Mouse (Mus musculus) embryonic stem cell, embryonic (primary cell): ENCODE results near the gene Mgst3.

Experiments
- CTCF ChIA-PET, 4 experiments: fragments of 300-600 bp in 2 of 4; fragments of 350-600 bp in 2 of 4; sonication (Branson Sonifier 250); formaldehyde crosslinking; loops; one replicate each; lab custom pipeline; 2022; ENCODE audit warnings: inconsistent platforms in 2 of 4; lab: Charles Lee
- POLR2A ChIA-PET, 4 experiments: fragments of 300-600 bp in 2 of 4; fragments of 350-600 bp in 2 of 4; sonication (Branson Sonifier 250); formaldehyde crosslinking; loops; one replicate each; lab custom pipeline; 2022; ENCODE audit warnings: antibody characterized with exemption in 4 of 4, inconsistent platforms in 1 of 4; lab: Charles Lee

Mgst3 gene

DNA sequence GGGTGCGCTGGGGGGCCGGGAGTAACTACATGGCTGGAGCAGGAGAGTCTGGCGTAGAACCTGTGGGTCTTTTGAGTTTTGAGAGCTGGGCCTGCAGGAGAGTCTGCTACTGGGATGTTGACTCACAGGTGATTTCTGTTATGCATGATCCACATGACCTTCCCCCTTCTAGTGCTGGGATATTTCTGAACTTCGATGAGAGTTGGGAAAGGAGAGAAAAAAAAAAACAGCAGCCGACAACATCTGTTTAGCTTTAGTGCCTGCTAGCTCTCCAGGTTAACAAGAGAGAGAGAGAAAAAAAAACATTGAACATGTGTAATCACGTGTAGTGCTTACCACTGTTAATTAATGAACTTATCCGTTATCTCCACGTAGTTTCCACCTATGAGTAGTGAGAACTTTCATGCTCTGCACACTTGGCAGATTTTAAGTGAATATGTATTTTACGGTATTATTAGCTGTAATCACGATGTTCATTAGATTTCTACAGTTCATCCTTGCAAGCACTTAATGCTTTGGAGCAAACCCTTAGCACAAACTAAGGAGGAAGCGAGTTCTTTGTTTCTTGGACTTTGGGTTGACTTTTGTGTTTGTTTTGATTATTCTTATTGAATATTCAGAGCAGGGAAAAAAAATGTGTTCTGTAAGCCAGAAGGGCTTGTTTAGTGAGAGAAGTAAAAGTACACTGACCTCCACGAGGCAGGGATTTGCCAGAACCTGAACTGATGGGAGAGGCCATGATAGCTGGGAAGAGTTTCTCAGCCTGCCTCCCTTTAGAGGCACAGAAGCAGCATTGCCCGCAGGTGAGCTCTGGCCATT, 42.8 kb downstream of the Mgst3 start:
- POLR2A ChIA-PET = interaction anchor here (0.6 to 4.4 kb wide), 41 partner anchors 8 to 1738 kb away, joined by 3 to 53 read pairs (median 5); partner anchors contain the start of gene Mgst3 (in 3 of the 4)
- CTCF ChIA-PET = interaction anchor here (0.5 to 2.6 kb wide), 14 partner anchors 11 to 319 kb away, joined by 3 to 13 read pairs (median 4); partner anchors contain the start of gene Mgst3 (in 1 of the 4)

GRCm38 (mm10) chr1:167349815-167350596, 43.6 kb downstream of the Mgst3 start, which contains the start of gene Aldh9a1:
Gene Aldh9a1, plus strand, starts transcription at chr1:167349991.
- POLR2A ChIA-PET = interaction anchor here (0.6 to 4.4 kb wide), 61 partner anchors 9 to 538 kb away, joined by 3 to 53 read pairs (median 4); partner anchors contain the start of gene Mgst3 (in 3 of the 4)

DNA sequence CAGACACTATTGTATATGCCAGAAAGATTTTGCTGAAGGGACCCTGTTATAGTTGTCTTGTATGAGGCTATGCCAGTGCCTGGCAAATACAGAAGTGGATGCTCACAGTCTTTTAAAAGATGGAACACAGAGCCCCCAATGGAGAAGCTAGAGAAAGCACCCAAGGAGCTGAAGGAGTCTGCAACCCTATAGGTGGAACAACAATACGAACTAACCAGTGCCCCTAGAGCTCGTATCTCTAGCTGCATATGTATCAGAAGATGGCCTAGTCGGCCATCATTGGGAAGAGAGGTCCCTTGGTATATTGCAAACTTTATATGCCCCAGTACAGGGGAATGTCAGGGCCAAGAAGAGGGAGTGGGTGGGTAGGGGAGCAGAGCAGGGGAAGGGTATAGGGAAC, 44.4 kb downstream of the Mgst3 start:
- ChIA-PET CTCF (interaction anchor here (0.6 to 2.6 kb wide), 22 partner anchors 9 to 321 kb away, joined by 3 to 13 read pairs (median 4); partner anchors contain the start of gene Mgst3 (in 2 of the 4)), POLR2A (interaction anchor here in 3 of 4 experiments (0.6 to 4.4 kb wide), 46 partner anchors 8 to 205 kb away, joined by 3 to 53 read pairs (median 6); partner anchors contain the start of genes Mgst3 (in 3 of the 3) and Uck2 (in 1 of the 3))

More at GRCm38 (mm10) chr1:167349815-167350596, 43.6 kb downstream of the Mgst3 start, which contains the start of gene Aldh9a1:
- CTCF ChIA-PET = interaction anchor here (0.5 to 2.6 kb wide), 23 partner anchors 10 to 320 kb away, joined by 3 to 13 read pairs (median 4); partner anchors contain the start of gene Mgst3 (in 2 of the 4)

DNA sequence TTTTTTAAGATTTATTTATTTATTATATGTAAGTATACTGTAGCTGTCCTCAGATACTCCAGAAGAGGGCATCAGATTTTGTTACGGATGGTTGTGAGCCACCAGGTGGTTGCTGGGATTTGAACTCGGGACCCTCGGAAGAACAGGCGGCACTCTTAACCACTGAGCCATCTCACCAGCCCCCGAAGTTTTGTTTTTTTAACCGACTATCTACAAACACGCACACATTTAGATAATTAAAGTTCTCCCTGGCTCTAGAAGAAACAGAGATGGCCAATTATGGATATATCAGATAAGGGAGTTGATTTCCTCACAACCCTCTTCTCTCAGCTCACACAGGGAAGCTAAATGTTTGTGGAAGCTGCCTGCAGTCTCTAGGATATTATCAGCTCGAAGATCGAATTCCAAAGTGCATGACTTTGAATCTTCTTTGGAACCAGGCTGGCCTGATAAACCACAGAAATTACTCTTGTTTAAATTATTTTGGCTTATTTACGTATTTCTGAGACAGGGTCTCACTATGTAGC, 47.6 kb downstream of the Mgst3 start:
- CTCF ChIA-PET = interaction anchor here in 1 of 4 experiments (3.0 kb wide), 1 partner anchor 9 kb away, joined by 10 read pairs; no protein-coding TSS in a partner anchor

DNA sequence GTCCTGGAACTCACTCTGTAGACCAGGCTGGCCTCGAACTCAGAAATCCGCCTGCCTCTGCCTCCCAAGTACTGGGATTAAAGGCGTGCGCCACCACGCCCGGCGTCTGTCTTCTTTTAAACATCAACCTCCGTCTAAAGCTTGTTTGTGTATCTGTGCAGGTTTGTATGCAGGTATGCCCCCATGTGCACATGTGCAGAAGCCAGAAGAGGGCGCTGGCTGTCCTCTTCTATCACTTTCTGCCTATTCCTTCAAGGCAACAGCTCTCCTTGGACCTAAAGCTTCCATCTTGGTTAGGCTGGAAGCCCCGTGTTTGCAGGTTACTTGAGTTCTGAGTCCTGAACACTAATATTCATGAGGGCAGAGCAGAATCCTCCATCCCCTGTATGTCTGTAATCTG, 50.8 kb downstream of the Mgst3 start:
- POLR2A ChIA-PET = interaction anchor here in 2 of 4 experiments (0.6 to 5.0 kb wide), 6 partner anchors 8 to 73 kb away, joined by 3 to 53 read pairs (median 5); partner anchors contain the start of genes Aldh9a1 (in 1 of the 2) and Mgst3 (in 1 of the 2)
- CTCF ChIA-PET = interaction anchor here (0.7 to 1.3 kb wide), 7 partner anchors 26 to 1026 kb away, joined by 3 read pairs; no protein-coding TSS in a partner anchor

More for the DNA sequence above, 47.6 kb downstream of the Mgst3 start:
- POLR2A ChIA-PET = interaction anchor here in 1 of 4 experiments (0.7 to 1.6 kb wide), 8 partner anchors 9 to 75 kb away, joined by 3 to 5 read pairs (median 4); no protein-coding TSS in a partner anchor

- POLR2A ChIA-PET = interaction anchor here in 2 of 4 experiments (0.8 to 5.0 kb wide), 13 partner anchors 9 to 225 kb away, joined by 3 to 53 read pairs (median 4); partner anchors contain the start of gene Aldh9a1 (in 2 of the 2)
- CTCF ChIA-PET = no interaction called here
These were observed 52.6 kb downstream of the Mgst3 start for GRCm38 (mm10) chr1:167340910-167341528.

- POLR2A ChIA-PET = interaction anchor here in 2 of 4 experiments (0.6 to 5.0 kb wide), 21 partner anchors 9 to 1077 kb away, joined by 3 to 53 read pairs (median 5); partner anchors contain the start of genes Aldh9a1 (in 2 of the 2) and Uck2 (in 1 of the 2)
- CTCF ChIA-PET = interaction anchor here in 2 of 4 experiments (0.7 to 1.4 kb wide), 3 partner anchors 9 to 128 kb away, joined by 3 to 6 read pairs (median 3); partner anchors contain the start of gene Aldh9a1 (in 1 of the 2)
These were observed 53.4 kb downstream of the Mgst3 start for GRCm38 (mm10) chr1:167340111-167340787.

DNA sequence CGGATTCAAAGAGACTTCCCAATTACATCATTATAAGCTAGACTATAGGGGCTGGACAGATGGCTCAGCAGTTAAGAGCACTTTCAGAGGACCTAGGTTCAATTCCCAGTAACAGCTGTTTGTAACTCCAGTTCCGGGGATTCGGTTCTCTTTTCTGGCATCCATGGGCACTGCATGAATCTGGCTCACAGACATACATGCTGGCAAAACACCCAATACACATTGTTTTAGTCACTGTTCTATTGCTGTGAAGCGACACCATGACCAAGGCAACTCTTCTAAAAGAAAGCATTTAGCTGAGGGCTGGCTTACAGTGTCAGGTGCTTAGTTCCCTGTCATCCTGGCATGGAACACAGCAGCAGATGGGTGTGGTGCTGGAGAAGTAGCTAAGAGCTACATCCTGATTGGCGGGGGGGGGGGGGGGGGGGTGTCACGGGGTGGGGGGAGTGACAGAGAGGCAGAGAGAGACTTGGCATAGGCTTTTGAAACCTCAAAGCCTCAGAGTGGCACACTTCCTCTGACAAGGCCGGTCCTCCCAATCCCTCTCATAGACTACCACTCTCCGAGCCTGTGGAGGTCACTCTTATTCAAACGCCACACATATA, 54.4 kb downstream of the Mgst3 start:
- ChIA-PET POLR2A (interaction anchor here in 2 of 4 experiments (0.7 to 5.0 kb wide), 30 partner anchors 10 to 1077 kb away, joined by 3 to 53 read pairs (median 4); partner anchors contain the start of genes Aldh9a1 (in 2 of the 2), Mgst3 (in 1 of the 2) and Uck2 (in 1 of the 2)), CTCF (interaction anchor here (0.6 to 1.4 kb wide), 7 partner anchors 10 to 127 kb away, joined by 3 to 6 read pairs (median 3); partner anchors contain the start of genes Aldh9a1 (in 1 of the 4) and Mgst3 (in 1 of the 4))

DNA sequence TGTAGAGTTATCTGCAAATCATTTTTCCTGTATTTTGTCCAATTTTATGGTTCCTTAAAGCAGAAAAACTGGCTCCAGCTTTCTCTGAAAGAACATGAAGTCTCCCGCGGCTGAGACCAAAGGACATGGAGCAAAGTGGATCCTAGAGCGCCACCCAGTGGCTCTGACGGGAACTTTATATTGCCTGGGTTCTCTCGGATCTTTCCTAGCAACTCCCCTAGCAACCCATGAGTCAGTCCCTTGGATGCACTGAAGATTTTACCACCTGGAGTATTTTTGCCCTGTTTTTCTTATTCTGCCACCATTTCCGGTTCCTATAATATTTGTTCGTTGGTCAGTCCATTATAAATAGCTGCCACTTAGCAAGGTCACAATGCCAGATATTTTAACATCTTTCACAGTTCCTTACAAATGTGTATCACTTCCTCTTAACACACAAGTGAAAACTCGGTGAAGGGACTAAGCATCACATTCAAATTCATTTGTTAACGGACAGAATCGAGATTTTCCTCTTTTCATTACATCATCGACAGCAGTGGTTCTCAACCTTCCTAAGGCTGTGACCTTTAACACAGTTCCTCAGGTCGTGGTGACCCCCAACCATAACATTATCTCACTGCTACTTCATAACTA, 56.1 kb downstream of the Mgst3 start:
- CTCF ChIA-PET = interaction anchor here (0.6 to 2.2 kb wide), 26 partner anchors 9 to 1787 kb away, joined by 3 to 26 read pairs (median 4); no protein-coding TSS in a partner anchor
- POLR2A ChIA-PET = interaction anchor here in 2 of 4 experiments (0.8 to 4.4 kb wide), 22 partner anchors 9 to 335 kb away, joined by 3 to 33 read pairs (median 4); partner anchors contain the start of gene Aldh9a1 (in 2 of the 2)

GRCm38 (mm10) chr1:167336398-167336797, 57.2 kb downstream of the Mgst3 start:
- CTCF ChIA-PET = interaction anchor here (0.6 to 2.2 kb wide), 12 partner anchors 10 to 556 kb away, joined by 3 to 26 read pairs (median 5); no protein-coding TSS in a partner anchor
- POLR2A ChIA-PET = interaction anchor here in 3 of 4 experiments (0.5 to 2.7 kb wide), 16 partner anchors 9 to 334 kb away, joined by 3 to 10 read pairs (median 4); no protein-coding TSS in a partner anchor

DNA sequence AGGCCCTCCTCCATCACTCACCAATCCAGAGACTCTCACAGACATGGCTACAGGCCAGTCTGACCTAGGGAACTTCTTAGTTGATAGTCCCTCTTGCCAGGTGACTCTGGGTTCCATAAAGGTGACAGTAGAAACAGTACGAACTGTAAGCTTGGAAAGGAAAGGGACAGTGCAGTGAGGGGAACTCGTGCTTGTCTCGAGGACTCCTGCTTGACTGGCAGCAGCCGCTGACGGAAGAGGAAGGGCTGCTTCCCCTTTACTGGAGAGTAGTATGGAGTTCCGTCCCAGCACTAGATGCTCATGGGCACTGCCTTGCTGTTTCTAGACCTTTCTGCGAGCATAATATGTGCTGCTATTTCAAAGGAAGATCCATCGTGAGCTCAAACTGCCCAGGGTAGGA, 62.5 kb downstream of the Mgst3 start:
- CTCF ChIA-PET = interaction anchor here in 1 of 4 experiments (0.7 to 1.3 kb wide), 2 partner anchors 107 to 110 kb away, joined by 4 to 5 read pairs; no protein-coding TSS in a partner anchor
- POLR2A ChIA-PET = interaction anchor here in 3 of 4 experiments (0.6 to 1.6 kb wide), 11 partner anchors 9 to 94 kb away, joined by 3 to 6 read pairs (median 4); no protein-coding TSS in a partner anchor

DNA sequence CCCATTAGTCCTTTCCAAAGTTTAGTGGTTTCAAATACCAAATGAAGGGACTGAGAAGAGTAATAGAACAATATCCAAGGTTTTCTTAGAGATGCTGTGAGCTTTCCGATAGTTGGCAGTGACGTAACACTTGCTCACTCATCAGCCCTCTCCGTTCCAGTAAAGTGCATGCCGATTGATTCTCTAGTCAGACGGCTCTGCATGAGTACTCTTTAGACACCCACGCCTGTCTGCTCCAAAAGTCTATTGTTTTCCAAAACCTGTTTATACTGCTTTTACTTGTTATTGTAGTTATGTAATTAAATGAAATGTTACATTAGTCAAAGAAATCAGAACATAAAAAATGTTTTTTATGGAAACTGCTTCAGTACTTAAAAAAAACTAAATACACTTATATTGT, 64.9 kb downstream of the Mgst3 start:
- ChIA-PET POLR2A (interaction anchor here in 1 of 4 experiments (1.0 to 1.5 kb wide), 3 partner anchors 10 to 53 kb away, joined by 4 read pairs; no protein-coding TSS in a partner anchor), CTCF (interaction anchor here in 1 of 4 experiments (0.6 kb wide), 1 partner anchor 747 kb away, joined by 5 read pairs; no protein-coding TSS in a partner anchor)
